14 mouse cellular contexts compared by ENCODE assay signal in genomic region chr17:48416011-48416410, GRCm38 (mm10). TPM values are rescaled to one million over a fixed set of nuclear protein-coding genes. Genes with fewer than 3 reads are reported as not detected.
DNase-seq lines count a peak whose midpoint lies in the region; ATAC-seq and TF ChIP-seq lines count a peak whose summit lies in the region.
"Had no signal": no experiment of that assay in that cellular context is flagged by ENCODE, and none has a peak within 500 bp of the region (broad histone marks: within the 10 kb centered on the region; RNA-seq: fewer than 3 reads in every experiment).

No protein-coding gene starts in this region.

- 60% methylated on average over 7 of the region's 7 CpGs for WGBS in heart, embryonic 14.5 days
- WGBS in heart, adult 2 months, result 24% methylated on average over 7 of the region's 7 CpGs
- 69% methylated on average over 7 of the region's 7 CpGs for WGBS in lung, embryonic 14.5 days
- 10% methylated on average over 7 of the region's 7 CpGs for WGBS in cerebellum, adult 2 months
- 69% methylated on average over 7 of the region's 7 CpGs for WGBS in kidney, embryonic 16.5 days
- WGBS in hindbrain, embryonic 14.5 days, result 84% methylated on average over 7 of the region's 7 CpGs

- intact Hi-C loops in heart, adult 2 months (cut with DNase I), result loop anchor here (1.0 to 5.0 kb wide), 3 partner anchors 21 to 51 kb away; partner anchors contain the start of genes Tspo2 and Unc5cl

- no peak for TF ChIP-seq EP300 in heart, adult 2 months (IDR thresholded peaks at IDR 0.05; ENCODE audit: insufficient read depth, low read depth, low read length)

- no peak for TF ChIP-seq CTCF in heart, adult 2 months (IDR thresholded peaks at IDR 0.05)
- TF ChIP-seq CTCF in lung, embryonic 14.5 days (IDR thresholded peaks at IDR 0.05; ENCODE audit: low read depth), result no peak
- no peak for TF ChIP-seq CTCF in cerebellum, adult 2 months (IDR thresholded peaks at IDR 0.05; ENCODE audit: borderline replicate concordance, insufficient read depth, low read depth, low read length)

- no peak overlapping the region for H3K4me3 ChIP-seq in heart, embryonic 14.5 days (ENCODE audit: control insufficient read depth in 1 of 2, insufficient read depth in 1 of 2, low read depth in 1 of 2, low read length in 2 of 2)
- no peak overlapping the region for H3K4me3 ChIP-seq in heart, adult 2 months
- H3K4me3 ChIP-seq in lung, embryonic 14.5 days (ENCODE audit: low read depth, low read length), result no peak overlapping the region
- no peak overlapping the region for H3K4me3 ChIP-seq in cerebellum, adult 2 months (replicated peaks; ENCODE audit: insufficient read depth, low read depth, low read length)
- H3K4me3 ChIP-seq in kidney, embryonic 16.5 days (ENCODE audit: low read length), result no peak overlapping the region
- H3K4me3 ChIP-seq in hindbrain, embryonic 14.5 days (replicated peaks; ENCODE audit: low read length), result no peak overlapping the region
- H3K4me3 ChIP-seq: intestine, embryonic 15.5 days; midbrain, embryonic 10.5 days had no signal

- peaks cover 5 to 29% of the 10 kb centered on the region in 2 experiments; a peak in 3 of 4 replicates for H3K4me1 ChIP-seq in heart, embryonic 14.5 days (ENCODE audit: control insufficient read depth in 2 of 2, insufficient read depth in 2 of 2, low read length in 2 of 2)
- peaks cover 4% of the 10 kb centered on the region; the same call in 1 of the 2 replicates for H3K4me1 ChIP-seq in heart, adult 2 months (ENCODE audit: control insufficient read depth, insufficient read depth, low read length)
- H3K4me1 ChIP-seq in lung, embryonic 14.5 days (ENCODE audit: insufficient read depth), result peaks cover 8% of the 10 kb centered on the region
- peaks cover 14% of the 10 kb centered on the region for H3K4me1 ChIP-seq in cerebellum, adult 2 months (ENCODE audit: control insufficient read depth, insufficient read depth, low read length)
- H3K4me1 ChIP-seq in kidney, embryonic 16.5 days (ENCODE audit: insufficient read depth, low read length), result peaks cover 29% of the 10 kb centered on the region
- peaks cover 9% of the 10 kb centered on the region for H3K4me1 ChIP-seq in hindbrain, embryonic 14.5 days (replicated peaks; ENCODE audit: control insufficient read depth, insufficient read depth, low read length)

- peak overlapping the region; percentile 60 to 64 for H3K27ac ChIP-seq in heart, embryonic 14.5 days (replicated peaks in 1 of 2; ENCODE audit: control insufficient read depth in 1 of 2, insufficient read depth in 1 of 2, low read depth in 2 of 2, low read length in 2 of 2)
- H3K27ac ChIP-seq in heart, adult 2 months, result no peak overlapping the region; the same call in 1 of the 2 replicates
- peak overlapping the region; percentile 26; the same call in 1 of the 2 replicates for H3K27ac ChIP-seq in lung, embryonic 14.5 days (ENCODE audit: low read depth)
- no peak overlapping the region for H3K27ac ChIP-seq in cerebellum, adult 2 months (ENCODE audit: insufficient read depth, low read length)
- peak overlapping the region; percentile 61; the same call in 1 of the 2 replicates for H3K27ac ChIP-seq in kidney, embryonic 16.5 days (ENCODE audit: low read length)
- H3K27ac ChIP-seq in hindbrain, embryonic 14.5 days, result no peak overlapping the region
- H3K27ac ChIP-seq: intestine, embryonic 15.5 days; midbrain, embryonic 10.5 days had no signal

- H3K4me2 ChIP-seq in heart, embryonic 14.5 days (ENCODE audit: low read length), result no peak overlapping the region
- no peak overlapping the region for H3K4me2 ChIP-seq in lung, embryonic 14.5 days
- no peak overlapping the region for H3K4me2 ChIP-seq in kidney, embryonic 16.5 days (replicated peaks; ENCODE audit: low read depth, low read length)
- H3K4me2 ChIP-seq in hindbrain, embryonic 14.5 days (replicated peaks), result no peak overlapping the region
- H3K4me2 ChIP-seq: intestine, embryonic 15.5 days had no signal

- peak overlapping the region; percentile 12; the same call in 1 of the 2 replicates for H3K9ac ChIP-seq in heart, embryonic 14.5 days (ENCODE audit: low read length)
- H3K9ac ChIP-seq in heart, adult 2 months (ENCODE audit: low read depth, low read length), result no peak overlapping the region
- H3K9ac ChIP-seq in lung, embryonic 14.5 days, result no peak overlapping the region
- H3K9ac ChIP-seq in kidney, embryonic 16.5 days (replicated peaks; ENCODE audit: low read length), result no peak overlapping the region
- H3K9ac ChIP-seq in hindbrain, embryonic 14.5 days, result no peak overlapping the region
- H3K9ac ChIP-seq: intestine, embryonic 15.5 days had no signal

- no peak for ATAC-seq in heart, embryonic 14.5 days (ENCODE audit: insufficient number of reproducible peaks, insufficient read depth, low FRiP score, low read depth)
- no peak for ATAC-seq in lung, embryonic 14.5 days (ENCODE audit: insufficient read depth)
- no peak for ATAC-seq in kidney, embryonic 16.5 days (ENCODE audit: low FRiP score, low TSS enrichment)
- ATAC-seq in hindbrain, embryonic 14.5 days (ENCODE audit: low FRiP score), result no peak
- ATAC-seq in megakaryocyte progenitor cell, adult 5-6 weeks (replicated peaks; ENCODE audit: poor library complexity), result no peak

- H3K36me3 ChIP-seq in heart, embryonic 14.5 days (ENCODE audit: control insufficient read depth, insufficient read depth, low read length), result peaks cover 89% of the 10 kb centered on the region
- H3K36me3 ChIP-seq in heart, adult 2 months (ENCODE audit: control insufficient read depth, insufficient read depth, low read length), result peaks cover 6% of the 10 kb centered on the region
- H3K36me3 ChIP-seq in lung, embryonic 14.5 days (ENCODE audit: insufficient read depth), result peaks cover 56% of the 10 kb centered on the region
- H3K36me3 ChIP-seq in kidney, embryonic 16.5 days (ENCODE audit: insufficient read depth, low read length), result peaks cover 32% of the 10 kb centered on the region
- H3K36me3 ChIP-seq in hindbrain, embryonic 14.5 days (replicated peaks; ENCODE audit: control insufficient read depth, insufficient read depth), result peaks cover 8% of the 10 kb centered on the region

- no peaks in the 10 kb centered on the region for H3K79me2 ChIP-seq in heart, adult 2 months (replicated peaks; ENCODE audit: control insufficient read depth, insufficient read depth, low read length)

- TF ChIP-seq POLR2A in heart, adult 2 months (IDR thresholded peaks at IDR 0.05; ENCODE audit: insufficient read depth, low read depth, low read length), result no peak
- TF ChIP-seq POLR2A in cerebellum, adult 2 months (IDR thresholded peaks at IDR 0.05; ENCODE audit: borderline replicate concordance, insufficient read depth, low read length), result no peak

- no peaks in the 10 kb centered on the region for H3K27me3 ChIP-seq in heart, embryonic 14.5 days (ENCODE audit: control insufficient read depth, insufficient read depth, low read length)
- H3K27me3 ChIP-seq in heart, adult 2 months (ENCODE audit: control insufficient read depth, insufficient read depth, low read length), result no peaks in the 10 kb centered on the region
- H3K27me3 ChIP-seq in lung, embryonic 14.5 days (ENCODE audit: insufficient read depth, low read length), result no peaks in the 10 kb centered on the region
- H3K27me3 ChIP-seq in cerebellum, adult 2 months (ENCODE audit: control insufficient read depth, insufficient read depth, low read length), result no peaks in the 10 kb centered on the region
- no peaks in the 10 kb centered on the region for H3K27me3 ChIP-seq in kidney, embryonic 16.5 days (ENCODE audit: insufficient read depth, low read length)
- no peaks in the 10 kb centered on the region for H3K27me3 ChIP-seq in hindbrain, embryonic 14.5 days (ENCODE audit: control insufficient read depth, insufficient read depth, low read length)
- H3K27me3 ChIP-seq: intestine, embryonic 15.5 days had no signal

- DNase-seq in heart, adult 2 months, result no peak
- peak; percentile 53 for DNase-seq in lung, embryonic 14.5 days
- DNase-seq in lung, postnatal 4 days, result no peak
- DNase-seq in cerebellum, adult 2 months, result peak; percentile 62 to 81
- DNase-seq in hindbrain, embryonic 14.5 days (ENCODE audit: low spot score), result no peak
- DNase-seq: embryo, embryonic 11 days had no signal

- H3K9me3 ChIP-seq in heart, embryonic 14.5 days (ENCODE audit: control insufficient read depth, low read length), result no peaks in the 10 kb centered on the region
- no peaks in the 10 kb centered on the region for H3K9me3 ChIP-seq in lung, embryonic 14.5 days (ENCODE audit: low read depth, low read length)
- H3K9me3 ChIP-seq in kidney, embryonic 16.5 days (ENCODE audit: low read length), result no peaks in the 10 kb centered on the region
- H3K9me3 ChIP-seq in hindbrain, embryonic 14.5 days (ENCODE audit: control insufficient read depth, low read length), result no peaks in the 10 kb centered on the region
- H3K9me3 ChIP-seq: intestine, embryonic 15.5 days; midbrain, embryonic 10.5 days had no signal

RNA-seq across cellular contexts. Expression of gene Oard1, which starts 6.2 kb away (rescaled TPM):
- polyA plus RNA-seq in heart, embryonic 14.5 days (2014; fragmentation: Nextera tagmentation; extraction: Ambion mirVana), result 42.6 and 46.4 TPM in 2 replicates
- 10 to 100 TPM; 15.5 to 21.6 TPM for total RNA-seq in heart, adult 2 months (2021)
- polyA plus RNA-seq in heart, adult 2 months (2012; rRNA removed), result 8.6 and 20.5 TPM in 2 replicates
- polyA plus RNA-seq in lung, embryonic 14.5 days (2014; fragmentation: Nextera tagmentation; extraction: Ambion mirVana), result 75.2 and 77.9 TPM in 2 replicates
- 27.4 and 27.6 TPM in 2 replicates for polyA plus RNA-seq in cerebellum, adult 2 months (2012; rRNA removed)
- polyA plus RNA-seq in kidney, embryonic 16.5 days (2015; fragmentation: Nextera tagmentation; extraction: Ambion mirVana), result 70.2 and 77.9 TPM in 2 replicates
- 36.2 and 36.3 TPM in 2 replicates for polyA plus RNA-seq in hindbrain, embryonic 14.5 days (2014; fragmentation: Nextera tagmentation; extraction: Ambion mirVana)
- total RNA-seq in megakaryocyte progenitor cell, adult 5-6 weeks (2015), result 39.8 and 42.4 TPM in 2 replicates
- total RNA-seq in megakaryocyte progenitor cell, adult 5-6 weeks (2017), result 57.9 and 60.9 TPM in 2 replicates

RNA-seq across cellular contexts. Expression of gene Nfya, which starts 6.3 kb away (rescaled TPM):
- polyA plus RNA-seq in heart, embryonic 14.5 days (2014; fragmentation: Nextera tagmentation; extraction: Ambion mirVana), result 13.5 and 16.2 TPM in 2 replicates
- total RNA-seq in heart, adult 2 months (2021), result 10 to 100 TPM; 14.7 to 21.2 TPM
- polyA plus RNA-seq in heart, adult 2 months (2012; rRNA removed), result 33.1 and 41.9 TPM in 2 replicates
- 30.3 and 30.5 TPM in 2 replicates for polyA plus RNA-seq in lung, embryonic 14.5 days (2014; fragmentation: Nextera tagmentation; extraction: Ambion mirVana)
- 20.3 and 28.1 TPM in 2 replicates for polyA plus RNA-seq in cerebellum, adult 2 months (2012; rRNA removed)
- polyA plus RNA-seq in kidney, embryonic 16.5 days (2015; fragmentation: Nextera tagmentation; extraction: Ambion mirVana), result 16.6 and 18.9 TPM in 2 replicates
- polyA plus RNA-seq in hindbrain, embryonic 14.5 days (2014; fragmentation: Nextera tagmentation; extraction: Ambion mirVana), result 16.4 and 16.5 TPM in 2 replicates
- 103 and 105 TPM in 2 replicates for total RNA-seq in megakaryocyte progenitor cell, adult 5-6 weeks (2015)
- total RNA-seq in megakaryocyte progenitor cell, adult 5-6 weeks (2017), result 34.4 and 38.0 TPM in 2 replicates

RNA-seq across cellular contexts. Expression of gene Apobec2, which starts 16.7 kb away (rescaled TPM):
- polyA plus RNA-seq in heart, embryonic 14.5 days (2014; fragmentation: Nextera tagmentation; extraction: Ambion mirVana), result 233 and 243 TPM in 2 replicates
- 100 to 1,000 TPM; 222 to 256 TPM for total RNA-seq in heart, adult 2 months (2021)
- 150 and 194 TPM in 2 replicates for polyA plus RNA-seq in heart, adult 2 months (2012; rRNA removed)
- polyA plus RNA-seq in lung, embryonic 14.5 days (2014; fragmentation: Nextera tagmentation; extraction: Ambion mirVana), result 1.3 and 5.6 TPM in 2 replicates
- 0.21 and 0.28 TPM in 2 replicates for polyA plus RNA-seq in cerebellum, adult 2 months (2012; rRNA removed)
- 2.6 and 2.7 TPM in 2 replicates for polyA plus RNA-seq in kidney, embryonic 16.5 days (2015; fragmentation: Nextera tagmentation; extraction: Ambion mirVana)
- 0.52 and 0.63 TPM in 2 replicates for polyA plus RNA-seq in hindbrain, embryonic 14.5 days (2014; fragmentation: Nextera tagmentation; extraction: Ambion mirVana)
- not detected in 2 replicates for total RNA-seq in megakaryocyte progenitor cell, adult 5-6 weeks (2015)
- not detected in 2 replicates for total RNA-seq in megakaryocyte progenitor cell, adult 5-6 weeks (2017)

RNA-seq across cellular contexts. Expression of gene Tspo2, which starts 35.3 kb away (rescaled TPM):
- 3.6 and 5.0 TPM in 2 replicates for polyA plus RNA-seq in heart, embryonic 14.5 days (2014; fragmentation: Nextera tagmentation; extraction: Ambion mirVana)
- 1 to 10 TPM in 1 of 2 experiments, not detected in 1; 1.9 TPM for total RNA-seq in heart, adult 2 months (2021)
- 0.82 and 5.4 TPM in 2 replicates for polyA plus RNA-seq in heart, adult 2 months (2012; rRNA removed)
- 1.5 and 1.9 TPM in 2 replicates for polyA plus RNA-seq in lung, embryonic 14.5 days (2014; fragmentation: Nextera tagmentation; extraction: Ambion mirVana)
- 0.43 and 0.60 TPM in 2 replicates for polyA plus RNA-seq in cerebellum, adult 2 months (2012; rRNA removed)
- polyA plus RNA-seq in kidney, embryonic 16.5 days (2015; fragmentation: Nextera tagmentation; extraction: Ambion mirVana), result 1.7 and 2.0 TPM in 2 replicates
- polyA plus RNA-seq in hindbrain, embryonic 14.5 days (2014; fragmentation: Nextera tagmentation; extraction: Ambion mirVana), result 1.0 and 1.2 TPM in 2 replicates
- 5.9 and 18.8 TPM in 2 replicates for total RNA-seq in megakaryocyte progenitor cell, adult 5-6 weeks (2015)
- 4.2 and 6.8 TPM in 2 replicates for total RNA-seq in megakaryocyte progenitor cell, adult 5-6 weeks (2017)
- total RNA-seq: layer of hippocampus, postnatal 10 days had no signal
- polyA plus RNA-seq: CD4-positive, CD25-positive, alpha-beta regulatory T cell, adult 4 months; frontal cortex, adult 2 months had no signal

RNA-seq across cellular contexts. Expression of gene Unc5cl, which starts 38.7 kb away (rescaled TPM):
- 0.43 TPM in 1 of 2 replicates, not detected in the other for polyA plus RNA-seq in heart, embryonic 14.5 days (2014; fragmentation: Nextera tagmentation; extraction: Ambion mirVana)
- total RNA-seq in heart, adult 2 months (2021), result under 1 TPM; 0.23 to 0.27 TPM
- polyA plus RNA-seq in heart, adult 2 months (2012; rRNA removed), result 0.21 TPM in 1 of 2 replicates, not detected in the other
- polyA plus RNA-seq in lung, embryonic 14.5 days (2014; fragmentation: Nextera tagmentation; extraction: Ambion mirVana), result 1.4 and 1.5 TPM in 2 replicates
- polyA plus RNA-seq in cerebellum, adult 2 months (2012; rRNA removed), result 0.16 and 0.19 TPM in 2 replicates
- polyA plus RNA-seq in kidney, embryonic 16.5 days (2015; fragmentation: Nextera tagmentation; extraction: Ambion mirVana), result 8.3 and 8.8 TPM in 2 replicates
- 0.37 and 0.42 TPM in 2 replicates for polyA plus RNA-seq in hindbrain, embryonic 14.5 days (2014; fragmentation: Nextera tagmentation; extraction: Ambion mirVana)
- total RNA-seq in megakaryocyte progenitor cell, adult 5-6 weeks (2015), result 0.42 and 0.66 TPM in 2 replicates
- total RNA-seq in megakaryocyte progenitor cell, adult 5-6 weeks (2017), result 0.79 and 3.6 TPM in 2 replicates
- polyA plus RNA-seq: midbrain, embryonic 10.5 days had no signal

Comparison
In these comparisons a context has a peak if more than half of its experiments do, and no peak if none do; other contexts are left out.
1. H3K27ac ChIP-seq: peak in heart, embryonic 14.5 days (2 of 2), lung, embryonic 14.5 days (single experiment) and kidney, embryonic 16.5 days (single experiment); none in heart, adult 2 months (single experiment), cerebellum, adult 2 months (single experiment) and hindbrain, embryonic 14.5 days (single experiment).
2. DNase-seq: peak in lung, embryonic 14.5 days (single experiment) and cerebellum, adult 2 months (2 of 2); none in heart, adult 2 months (0 of 2), lung, postnatal 4 days (0 of 2) and hindbrain, embryonic 14.5 days (single experiment).
3. RNA of gene Apobec2, which starts 16.7 kb away (polyA plus RNA-seq): 233 to 243 TPM in heart, embryonic 14.5 days and 150 to 194 TPM in heart, adult 2 months; 2.6 to 2.7 TPM in kidney, embryonic 16.5 days, 1.3 to 5.6 TPM in lung, embryonic 14.5 days, 0.52 to 0.63 TPM in hindbrain, embryonic 14.5 days and 0.21 to 0.28 TPM in cerebellum, adult 2 months; every median in the first group is over 10 times any median in the second.